Mouse (Mus musculus) cortical plate, adult 2 months (tissue): Measurements from ENCODE around the gene Uqcc2. TPM values are rescaled to one million over a fixed set of nuclear protein-coding genes. Genes with fewer than 3 reads are reported as not detected.

Source experiments
- H3K27ac ChIP-seq: fragments of 200-500 bp; 2 replicates; pipeline ENCODE4 v1.5.1; 2012; ENCODE audit warnings: low read length, control low read depth, inconsistent platforms; ENCODE audit not compliant: insufficient read depth
- H3K4me1 ChIP-seq: fragments of 200-500 bp; 2 replicates; pipeline ENCODE4 v1.6.1; 2011; ENCODE audit warnings: low read length; ENCODE audit not compliant: control insufficient read depth, insufficient read depth
- H3K4me3 ChIP-seq: fragments of 200-500 bp; 2 replicates; pipeline ENCODE4 v1.5.1; 2011; ENCODE audit warnings: mild to moderate bottlenecking, low read length, control low read depth; ENCODE audit not compliant: insufficient read depth
- CTCF ChIP-seq: fragments of 200-500 bp; IDR thresholded peaks from 2 replicates; pipeline ENCODE4 v1.5.1; 2011; ENCODE audit warnings: mild to moderate bottlenecking, control low read depth, low read length; ENCODE audit not compliant: insufficient read depth; ENCODE audit errors: extremely low read depth
- POLR2A ChIP-seq: fragments of 200-500 bp; IDR thresholded peaks from 2 replicates; pipeline ENCODE4 v1.6.1; 2011; ENCODE audit warnings: mild to moderate bottlenecking, low read length, control low read depth; ENCODE audit not compliant: insufficient read depth; ENCODE audit errors: extremely low read depth
- polyA plus RNA-seq: library from polyadenylated mRNA; depleted of rRNA; stranded (reverse); fragments of >200 nt; gene quantifications from 2 replicates; pipeline ENCODE4 v1.2.3, GENCODE M21; 2012

Uqcc2 gene
- polyA plus RNA-seq, 1 experiment, result 459 TPM

DNA sequence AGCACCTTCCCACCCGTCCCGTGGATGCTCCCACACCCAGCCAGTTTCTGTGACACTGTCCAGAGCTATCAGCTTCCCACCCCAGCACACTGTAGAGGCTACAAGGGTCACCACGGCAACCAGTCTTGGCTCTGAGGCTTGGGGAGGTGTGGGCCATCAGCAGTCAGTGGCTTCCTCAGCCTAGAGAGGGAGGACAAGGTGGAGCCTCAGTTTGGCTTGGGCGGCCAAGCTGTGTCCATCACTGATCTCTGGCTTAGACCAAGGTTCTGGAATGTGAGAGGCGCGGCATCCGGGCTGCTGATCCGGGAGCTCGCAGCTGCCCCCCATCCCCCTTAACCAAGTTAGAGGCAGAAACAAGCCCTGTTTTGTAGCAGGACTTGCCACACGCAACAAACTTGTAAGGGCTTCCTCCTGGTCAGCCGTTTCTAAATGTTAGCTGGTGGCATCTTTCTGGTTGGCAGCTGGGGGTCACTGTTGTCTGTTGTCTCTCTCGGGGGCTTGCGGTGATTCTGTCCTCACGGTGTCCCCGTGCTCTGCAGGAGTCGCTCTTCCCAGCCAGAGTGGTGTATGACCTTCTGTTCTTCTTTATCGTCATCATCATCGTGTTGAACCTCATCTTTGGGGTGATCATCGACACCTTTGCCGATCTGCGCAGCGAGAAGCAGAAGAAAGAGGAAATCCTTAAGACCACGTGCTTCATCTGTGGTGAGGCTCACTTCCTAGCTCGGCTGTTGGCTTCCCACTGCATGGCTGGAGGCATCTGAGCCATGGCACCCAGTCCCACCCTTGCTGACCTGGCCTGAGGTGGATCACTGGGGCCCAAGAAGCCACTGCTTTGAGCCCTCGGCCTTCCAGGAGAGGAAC, 14.8 kb downstream of the Uqcc2 start:
- no peak overlapping the region for H3K27ac ChIP-seq
- TF ChIP-seq CTCF, result no peak
- TF ChIP-seq POLR2A, result no peak
- peaks cover 4% of the 10 kb centered on the region for H3K4me1 ChIP-seq
- H3K4me3 ChIP-seq, result no peak overlapping the region

DNA sequence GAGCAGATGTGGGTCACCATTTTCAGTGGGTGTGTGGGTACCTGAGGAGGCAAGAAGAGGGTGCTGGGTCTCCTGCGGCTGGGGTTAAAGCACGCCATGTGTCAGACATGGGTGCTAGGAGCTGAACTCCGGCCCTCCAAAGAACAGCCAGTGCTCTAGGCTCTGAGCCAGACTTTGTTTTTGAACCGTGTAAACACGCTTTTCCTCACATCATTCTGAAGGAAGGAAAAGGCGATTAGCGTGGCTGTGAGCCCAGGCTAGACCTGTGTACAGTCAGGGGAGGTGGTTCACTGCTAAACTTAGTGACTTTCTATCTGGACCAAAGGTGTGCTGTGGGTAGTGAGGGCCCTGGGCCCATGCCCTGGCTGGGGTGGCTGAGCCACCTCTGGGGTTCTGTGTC, 23.6 kb downstream of the Uqcc2 start:
- TF ChIP-seq POLR2A (no peak), CTCF (no peak)
- H3K27ac ChIP-seq, result no peak overlapping the region
- no peaks in the 10 kb centered on the region for H3K4me1 ChIP-seq
- H3K4me3 ChIP-seq, result no peak overlapping the region

DNA sequence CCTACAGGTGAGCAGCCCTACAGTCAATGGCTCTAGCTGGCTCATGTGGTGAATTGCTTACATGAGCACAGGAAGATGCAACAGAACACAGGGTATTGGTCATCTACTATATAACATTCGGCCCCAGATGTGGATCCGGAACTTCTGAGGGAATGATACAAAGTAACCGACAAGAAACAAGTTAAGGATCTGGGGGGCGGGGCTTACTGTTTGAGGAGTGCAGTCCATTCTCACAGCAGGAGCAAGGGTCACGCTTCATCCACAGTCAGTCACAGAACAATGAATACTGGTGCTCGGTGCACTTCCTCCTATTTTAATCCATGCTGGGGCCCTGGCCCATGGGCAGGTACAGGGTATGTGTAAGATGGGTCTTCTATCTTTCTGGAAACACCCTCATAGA, 25.8 kb downstream of the Uqcc2 start:
- no peak overlapping the region for H3K27ac ChIP-seq
- TF ChIP-seq CTCF, result no peak
- no peak for TF ChIP-seq POLR2A
- no peaks in the 10 kb centered on the region for H3K4me1 ChIP-seq
- H3K4me3 ChIP-seq, result no peak overlapping the region

DNA sequence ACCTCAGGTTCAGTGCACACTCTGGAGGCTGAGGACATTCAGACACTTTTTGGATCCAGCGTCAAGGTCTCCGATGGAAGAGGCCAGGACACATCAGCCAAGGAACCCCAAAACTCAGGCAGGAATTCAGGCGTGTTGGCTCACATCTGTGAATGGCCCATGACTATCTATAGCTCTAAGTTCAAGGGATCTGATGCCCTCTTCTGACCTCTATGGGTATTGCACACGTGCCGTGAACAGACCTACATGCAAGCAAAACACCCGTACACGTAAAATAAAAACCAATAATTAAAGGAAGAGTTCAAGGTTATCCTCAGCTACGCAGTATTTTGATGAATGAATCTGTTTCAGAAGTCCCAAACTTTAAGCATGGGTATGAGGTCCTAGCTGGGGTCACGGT, 27.0 kb downstream of the Uqcc2 start:
- Histone ChIP-seq H3K4me3 (no peak overlapping the region), H3K4me1 (no peaks in the 10 kb centered on the region), H3K27ac (no peak overlapping the region)
- TF ChIP-seq POLR2A (no peak), CTCF (peak; percentile 31; the same call in 1 of the 2 replicates)

DNA sequence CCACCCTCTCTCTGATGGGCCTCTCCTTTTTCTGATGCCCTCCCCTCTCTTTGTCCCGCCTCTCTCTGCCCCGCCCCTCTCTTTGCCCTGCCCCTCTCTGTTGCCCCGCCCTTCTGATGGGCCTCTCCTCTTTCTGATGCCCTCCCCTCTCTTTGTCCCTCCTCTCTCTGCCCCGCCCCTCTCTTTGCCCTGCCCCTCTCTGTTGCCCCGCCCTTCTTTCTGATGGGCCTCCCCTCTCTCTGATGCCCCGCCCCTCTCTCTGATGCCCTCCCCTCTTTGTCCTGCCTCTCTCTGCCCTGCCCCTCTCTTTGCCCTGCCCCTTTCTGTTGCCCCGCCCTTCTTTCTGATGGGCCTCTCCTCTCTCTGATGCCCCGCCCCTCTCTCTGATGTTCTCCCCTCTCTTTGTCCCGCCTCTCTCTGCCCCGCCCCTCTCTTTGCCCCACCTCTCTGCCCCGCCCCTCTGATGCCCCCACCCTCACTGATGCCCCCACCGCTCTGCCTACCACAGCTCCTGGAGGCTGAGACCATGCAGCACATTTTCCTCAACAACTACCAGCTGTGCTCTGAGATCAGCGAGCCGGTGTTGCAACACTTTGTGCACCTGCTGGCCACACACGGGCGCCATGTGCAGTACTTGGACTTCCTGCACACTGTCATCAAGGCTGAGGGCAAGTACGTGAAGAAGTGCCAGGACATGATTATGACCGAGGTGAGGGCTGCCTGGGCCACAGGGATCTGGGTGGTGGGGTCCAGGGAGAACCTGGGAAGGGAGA, 27.8 kb downstream of the Uqcc2 start:
- no peak overlapping the region for H3K27ac ChIP-seq
- H3K4me3 ChIP-seq, result no peak overlapping the region
- no peaks in the 10 kb centered on the region for H3K4me1 ChIP-seq
- TF ChIP-seq CTCF (no peak), POLR2A (no peak)

DNA sequence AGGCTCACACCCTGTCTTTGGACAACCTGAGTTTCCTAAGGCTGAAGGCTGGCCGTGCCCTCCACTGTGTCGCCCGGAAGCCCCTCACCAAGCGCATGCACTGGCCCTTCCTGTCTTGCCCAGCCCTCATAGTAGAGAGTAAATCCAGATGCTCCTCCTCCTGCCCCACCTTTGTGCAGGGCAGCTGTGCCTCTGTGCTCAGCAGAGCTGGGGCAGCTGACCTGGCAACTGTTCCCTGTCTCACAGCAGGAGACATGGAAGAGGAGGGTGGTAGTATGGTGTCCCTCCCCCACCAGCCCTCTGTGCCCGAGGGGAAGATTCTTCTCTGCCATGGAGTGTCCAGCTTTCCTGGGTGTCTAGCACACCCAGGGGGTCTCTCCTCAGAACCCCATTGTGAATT, 32.0 kb downstream of the Uqcc2 start:
- no peaks in the 10 kb centered on the region for H3K4me1 ChIP-seq
- TF ChIP-seq POLR2A (no peak), CTCF (no peak)
- H3K4me3 ChIP-seq, result no peak overlapping the region
- no peak overlapping the region for H3K27ac ChIP-seq

DNA sequence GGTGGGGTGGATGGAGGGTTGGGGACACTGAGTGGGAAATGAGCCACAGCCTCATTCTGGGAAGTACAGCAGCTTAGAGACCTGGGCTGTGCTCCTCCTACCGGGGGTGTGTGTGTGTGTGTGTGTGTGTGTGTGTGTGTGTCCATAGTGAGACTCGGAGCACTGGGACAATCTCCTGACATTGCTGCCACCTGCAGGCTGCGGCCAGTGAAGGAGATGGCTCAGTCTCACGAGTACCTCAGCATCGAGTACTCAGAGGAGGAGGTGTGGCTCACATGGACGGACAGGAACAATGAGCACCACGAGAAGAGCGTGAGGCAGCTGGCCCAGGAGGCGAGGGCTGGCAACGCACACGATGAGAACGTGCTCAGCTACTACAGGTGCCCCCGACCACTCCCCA, 38.0 kb downstream of the Uqcc2 start:
- H3K4me1 ChIP-seq, result no peaks in the 10 kb centered on the region
- H3K27ac ChIP-seq, result no peak overlapping the region
- no peak overlapping the region for H3K4me3 ChIP-seq
- no peak for TF ChIP-seq POLR2A
- peak; percentile 57 for TF ChIP-seq CTCF

DNA sequence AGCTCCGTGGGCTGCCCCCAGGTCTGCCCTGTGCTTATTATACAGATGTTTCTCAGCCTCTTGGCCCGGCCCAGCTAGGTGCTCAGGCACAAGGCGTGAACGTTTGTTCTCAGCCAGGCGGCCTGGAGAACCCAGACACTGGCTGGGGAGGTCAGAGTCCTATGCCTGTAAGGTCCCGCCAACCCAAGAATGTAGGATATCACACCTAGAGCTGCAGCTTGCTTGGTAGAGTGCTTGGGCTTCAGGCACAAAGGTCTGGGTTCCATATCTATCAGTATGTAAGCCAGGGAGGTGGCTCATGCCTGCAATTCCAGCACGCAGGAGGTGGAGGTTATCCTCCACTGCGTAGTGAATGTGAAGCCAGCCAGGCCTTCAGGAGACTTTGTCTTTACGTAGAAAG, 43.6 kb downstream of the Uqcc2 start:
- Histone ChIP-seq H3K27ac (no peak overlapping the region), H3K4me1 (no peaks in the 10 kb centered on the region), H3K4me3 (no peak overlapping the region)
- TF ChIP-seq CTCF (no peak), POLR2A (no peak)

DNA sequence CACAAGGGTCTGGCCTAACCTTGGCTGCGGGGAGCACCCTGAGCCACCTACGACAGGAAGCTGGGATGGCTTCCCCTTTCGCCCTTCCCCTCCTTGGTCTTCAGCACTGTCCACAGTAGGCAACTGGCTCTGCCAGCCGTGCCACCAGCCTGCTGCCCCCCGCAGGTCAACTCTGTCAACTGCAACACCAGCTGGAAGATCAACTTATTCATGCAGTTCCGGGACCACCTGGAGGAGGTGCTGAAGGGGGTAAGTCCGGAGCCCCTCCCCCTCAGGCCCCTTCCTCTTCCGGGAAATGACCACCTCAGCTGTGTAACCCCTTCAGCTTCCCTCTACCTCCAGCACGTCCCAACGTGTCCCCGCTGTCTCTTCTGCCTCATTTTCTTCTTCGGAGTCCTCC, 46.3 kb downstream of the Uqcc2 start:
- TF ChIP-seq POLR2A (no peak), CTCF (peak; percentile 40; the same call in 1 of the 2 replicates)
- H3K4me1 ChIP-seq, result no peaks in the 10 kb centered on the region

More for the DNA sequence above, 46.3 kb downstream of the Uqcc2 start:
- H3K27ac ChIP-seq, result no peak overlapping the region
- H3K4me3 ChIP-seq, result no peak overlapping the region
